Mouse (Mus musculus): ENCODE measurements around the gene Fzd2. TPM values are rescaled to one million over a fixed set of nuclear protein-coding genes. Genes with fewer than 3 reads are reported as not detected.
"Not testable (repeated sequence)": the region's sequence is repeated elsewhere in the genome, so short reads cannot be mapped to it uniquely, and the experiment has no call there.

The Fzd2 gene
- 26.5 and 27.9 TPM in 2 replicates for polyA plus RNA-seq (2016; fragmentation: Nextera tagmentation; extraction: Ambion mirVana)

DNA sequence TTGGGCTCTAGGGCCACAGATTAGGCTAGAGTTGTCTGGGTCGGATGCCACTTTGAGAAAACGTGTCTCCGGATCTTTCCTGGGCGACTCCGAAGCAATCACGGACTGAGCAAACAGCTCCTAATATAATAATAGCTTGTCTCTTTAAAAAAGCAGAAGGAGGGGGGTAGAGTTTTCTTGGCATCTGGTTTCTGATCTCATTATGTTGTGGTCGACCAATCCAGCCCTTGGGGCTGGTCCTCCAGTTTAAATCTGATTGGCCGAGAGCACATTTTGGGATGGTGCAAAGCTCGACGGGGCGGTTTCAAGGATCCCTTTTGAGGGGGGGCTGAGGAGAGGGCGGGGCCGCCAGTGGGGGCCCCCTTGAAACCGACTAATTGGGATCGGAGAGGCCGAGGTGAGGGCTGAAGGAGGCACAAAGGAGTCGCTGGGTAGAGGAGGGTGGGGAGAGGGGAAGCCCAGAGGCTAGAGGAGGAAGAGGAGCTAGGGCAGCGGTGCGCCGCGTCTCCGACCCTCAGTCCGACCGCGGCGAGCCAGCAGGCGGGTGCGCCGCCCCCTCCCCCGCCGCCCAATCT is at the start of gene Fzd2:
Gene Fzd2 (plus strand): TSS at position 387 of the 575 bp plus-strand sequence.
- Histone ChIP-seq H3K27ac (replicated peaks) (peak within 1 kb of the TSS; percentile 97), H3K4me1 (peaks cover 64% of the 10 kb centered on the region), H3K4me3 (peak within 1 kb of the TSS; percentile 75), H3K27me3 (ENCODE audit: low read depth, poor library complexity, severe bottlenecking) (peaks cover 40% of the 10 kb centered on the region), H3K9me3 (replicated peaks) (no peaks in the 10 kb centered on the region), H3K36me3 (peaks cover 5% of the 10 kb centered on the region; the same call in 1 of the 2 replicates)
- WGBS: under 1% methylated on average over 31 of the region's 31 CpGs
- peak; percentile 98 for DNase-seq (ENCODE audit: low spot score)

DNA sequence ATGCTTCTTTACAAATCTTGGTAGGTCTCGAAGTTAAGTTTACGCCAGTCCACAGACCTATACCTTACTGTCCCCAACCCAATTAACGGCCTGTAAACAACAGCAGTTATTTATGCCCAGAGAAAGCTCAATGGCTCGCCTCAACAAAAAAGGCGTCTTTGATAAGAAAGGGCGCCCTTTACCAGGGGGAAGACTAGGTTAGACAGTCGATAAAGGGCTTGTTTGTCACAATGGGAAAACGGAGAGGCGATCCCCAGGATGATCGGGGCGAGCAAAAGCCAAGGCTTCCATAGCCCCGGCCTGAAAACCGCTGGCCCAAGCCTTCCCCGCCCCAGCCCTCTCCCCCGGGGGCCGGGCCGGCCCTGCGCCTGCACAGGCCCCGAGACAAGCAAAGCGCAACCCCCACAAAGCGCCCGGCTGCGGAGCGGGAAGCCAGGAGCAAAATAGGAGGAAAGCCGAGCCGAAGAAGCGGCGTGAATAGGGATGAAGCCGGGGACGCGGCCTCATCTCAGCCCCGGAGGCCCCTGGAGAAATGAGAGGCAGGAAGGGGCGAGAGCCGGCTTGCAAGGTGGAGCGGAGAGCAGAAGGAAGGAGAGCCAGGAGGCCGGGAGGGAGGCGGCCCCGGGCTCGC is 48.7 kb upstream of the Fzd2 start:
- WGBS: under 1% methylated on average over 38 of the region's 39 CpGs
- DNase-seq (ENCODE audit: low spot score): no peak
- peaks cover 11% of the 10 kb centered on the region for H3K36me3 ChIP-seq

DNA sequence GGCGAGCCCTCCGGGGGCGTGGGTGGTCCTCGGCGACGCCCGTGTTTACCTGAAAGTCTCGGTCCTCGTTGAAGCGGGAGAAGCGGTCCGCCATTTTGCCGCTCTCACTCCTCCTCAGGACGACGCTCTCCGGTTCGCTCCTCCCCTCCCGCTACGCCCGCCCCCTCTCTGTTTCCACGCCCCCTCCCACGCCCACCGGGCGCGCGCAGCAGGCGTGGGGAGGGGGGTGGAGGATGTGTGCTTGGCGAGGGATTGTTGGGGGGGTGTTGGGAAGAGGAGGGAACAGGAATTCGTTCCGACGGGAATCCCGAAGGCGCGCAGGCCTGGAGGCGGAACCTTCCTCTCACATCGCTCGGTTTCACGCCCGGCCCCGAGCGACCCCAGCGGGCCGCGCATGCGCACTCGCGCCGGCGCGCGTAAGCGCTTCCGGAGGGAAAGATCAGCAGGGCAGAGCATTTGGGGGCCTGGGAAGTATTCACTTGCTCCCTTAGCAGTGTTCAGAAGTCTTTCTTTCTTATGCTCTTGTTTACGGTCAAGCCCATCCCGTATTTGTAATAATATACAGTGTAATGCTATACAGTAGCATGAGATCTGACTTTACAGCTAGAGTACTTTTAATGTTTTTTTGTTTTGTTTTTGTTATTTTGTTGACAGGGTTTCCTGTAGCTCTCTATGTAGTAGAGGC is 48.0 kb upstream of the Fzd2 start, which contains the start of gene Gpatch8:
Gene Gpatch8 (minus strand): TSS at position 362 of the 685 bp plus-strand sequence.
- DNase-seq (ENCODE audit: low spot score): peak; percentile 98
- H3K27me3 ChIP-seq (ENCODE audit: low read depth, poor library complexity, severe bottlenecking): no peaks in the 10 kb centered on the region
- WGBS: under 1% methylated on average over 54 of the region's 55 CpGs

More for the DNA sequence above, 48.7 kb upstream of the Fzd2 start:
- peak overlapping the region; percentile 100 for H3K4me3 ChIP-seq
- H3K27ac ChIP-seq (replicated peaks): peak overlapping the region; percentile 99
- H3K9me3 ChIP-seq (replicated peaks): no peaks in the 10 kb centered on the region
- H3K4me1 ChIP-seq: peaks cover 41% of the 10 kb centered on the region
- no peaks in the 10 kb centered on the region for H3K27me3 ChIP-seq (ENCODE audit: low read depth, poor library complexity, severe bottlenecking)

DNA sequence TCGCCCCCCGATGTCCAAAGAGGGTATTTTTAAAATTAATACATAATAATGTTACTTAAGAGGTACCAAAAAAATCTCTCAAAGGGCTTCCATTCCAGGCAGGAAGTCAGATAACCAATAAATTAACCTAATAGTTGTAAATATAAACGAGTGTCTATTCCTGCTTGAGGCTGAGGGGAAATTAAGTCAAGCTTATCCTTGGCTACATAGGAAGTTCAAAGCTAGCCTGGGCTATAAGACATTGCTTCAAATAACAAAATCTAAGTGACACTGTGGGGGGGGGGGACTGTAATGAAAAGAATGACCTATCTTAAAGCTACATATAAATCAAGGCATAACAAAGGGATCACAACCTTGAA is 47.5 kb upstream of the Fzd2 start:
- H3K9me3 ChIP-seq (replicated peaks): no peaks in the 10 kb centered on the region
- 25% methylated on average over 3 of the region's 3 CpGs for WGBS
- H3K27ac ChIP-seq (replicated peaks): peak overlapping the region; percentile 99
- DNase-seq (ENCODE audit: low spot score): no peak
- H3K4me3 ChIP-seq: peak overlapping the region; percentile 100
- H3K36me3 ChIP-seq: peaks cover 6% of the 10 kb centered on the region
- H3K4me1 ChIP-seq: peaks cover 38% of the 10 kb centered on the region
- no peaks in the 10 kb centered on the region for H3K27me3 ChIP-seq (ENCODE audit: low read depth, poor library complexity, severe bottlenecking)

More for the DNA sequence above, 48.0 kb upstream of the Fzd2 start, which contains the start of gene Gpatch8:
- peaks cover 38% of the 10 kb centered on the region for H3K4me1 ChIP-seq
- peak within 1 kb of the TSS; percentile 100 for H3K4me3 ChIP-seq
- H3K9me3 ChIP-seq (replicated peaks): no peaks in the 10 kb centered on the region
- H3K36me3 ChIP-seq: peaks cover 8% of the 10 kb centered on the region
- H3K27ac ChIP-seq (replicated peaks): peak within 1 kb of the TSS; percentile 99

DNA sequence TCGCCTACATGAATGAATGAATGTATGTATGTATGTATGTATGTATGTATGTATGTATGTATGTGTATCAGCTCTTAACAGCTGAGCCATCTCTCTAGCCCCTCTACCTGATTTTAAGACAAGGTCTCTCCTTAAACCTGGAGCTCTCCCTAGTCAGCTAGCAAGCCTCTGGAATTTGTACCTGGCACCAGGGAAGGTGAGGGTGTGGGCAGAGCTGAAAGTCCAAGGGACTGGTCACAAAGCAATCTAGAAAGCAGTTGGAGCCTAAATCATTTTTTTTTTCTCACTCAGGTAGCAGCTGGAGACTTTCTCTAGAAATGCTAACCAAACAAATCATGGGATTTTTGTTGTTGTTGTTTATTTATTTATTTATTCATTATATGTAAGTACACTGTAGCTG is 46.8 kb upstream of the Fzd2 start:
- no peak for DNase-seq (ENCODE audit: low spot score)
- no peaks in the 10 kb centered on the region for H3K9me3 ChIP-seq (replicated peaks)
- no peaks in the 10 kb centered on the region for H3K27me3 ChIP-seq (ENCODE audit: low read depth, poor library complexity, severe bottlenecking)
- peaks cover 34% of the 10 kb centered on the region for H3K4me1 ChIP-seq
- H3K36me3 ChIP-seq: no peaks in the 10 kb centered on the region
- no peak overlapping the region for H3K27ac ChIP-seq (replicated peaks)
- no peak overlapping the region for H3K4me3 ChIP-seq
- WGBS: 92% methylated on average over 1 of the region's 1 CpGs

DNA sequence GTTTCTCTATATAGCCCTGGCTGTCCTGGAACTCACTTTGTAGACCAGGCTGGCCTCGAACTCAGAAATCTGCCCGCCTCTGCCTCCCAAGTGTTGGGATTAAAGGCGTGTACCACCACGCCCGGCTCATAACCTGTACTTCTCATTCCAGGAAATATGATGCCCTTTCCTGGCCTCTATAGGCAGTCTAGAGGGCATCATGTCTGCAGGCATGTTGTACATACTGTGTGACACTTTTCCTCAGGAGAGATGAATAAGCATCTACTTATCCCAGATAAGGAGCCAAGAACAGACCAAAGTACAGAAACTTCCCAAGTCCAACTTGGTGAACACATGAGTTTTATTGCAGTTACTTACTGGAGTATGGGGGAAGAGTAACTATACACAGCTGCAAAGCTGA is 45.5 kb upstream of the Fzd2 start:
- Histone ChIP-seq H3K27ac (replicated peaks) (no peak overlapping the region), H3K4me1 (peaks cover 29% of the 10 kb centered on the region), H3K36me3 (no peaks in the 10 kb centered on the region), H3K9me3 (replicated peaks) (no peaks in the 10 kb centered on the region), H3K27me3 (ENCODE audit: low read depth, poor library complexity, severe bottlenecking) (no peaks in the 10 kb centered on the region), H3K4me3 (no peak overlapping the region)
- 84% methylated on average over 5 of the region's 5 CpGs for WGBS
- DNase-seq (ENCODE audit: low spot score): no peak

DNA sequence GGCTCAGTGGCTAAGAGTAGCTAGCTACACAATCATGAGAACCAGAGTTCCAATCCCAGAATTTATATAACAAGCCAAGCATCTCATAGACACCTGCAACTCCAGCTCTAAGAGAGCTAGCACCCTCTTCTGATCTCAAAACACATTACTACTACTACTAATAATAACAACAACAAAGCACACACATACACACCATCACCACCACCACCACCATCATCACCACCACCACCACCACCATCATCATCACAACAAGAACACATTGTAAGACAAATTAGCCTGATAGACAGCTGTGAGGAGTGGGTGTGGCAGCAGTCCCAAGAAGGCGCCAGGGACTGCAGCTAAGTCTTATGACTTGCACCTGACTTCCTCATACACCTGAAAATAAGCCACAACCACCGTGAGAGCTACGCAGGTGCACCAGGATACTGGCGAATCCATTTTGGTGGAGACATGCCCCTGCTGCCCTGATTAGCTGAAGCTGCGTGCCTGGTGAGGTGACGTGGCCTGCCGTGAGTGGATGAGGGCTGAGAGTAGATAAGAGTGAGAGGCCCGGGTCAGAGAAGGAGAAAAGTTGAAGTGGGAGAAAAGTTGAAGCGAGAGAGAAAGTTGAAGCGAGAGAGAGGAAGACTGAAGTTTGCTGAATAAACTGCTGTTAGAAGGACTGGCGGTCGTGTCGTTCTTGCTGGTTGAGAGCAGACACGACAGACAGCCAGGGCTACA is 39.1 kb upstream of the Fzd2 start:
- H3K27ac ChIP-seq (replicated peaks); H3K4me3 ChIP-seq; H3K9me3 ChIP-seq (replicated peaks); H3K36me3 ChIP-seq; H3K4me1 ChIP-seq; H3K27me3 ChIP-seq (ENCODE audit: low read depth, poor library complexity, severe bottlenecking); DNase-seq (ENCODE audit: low spot score): not testable (repeated sequence)
- WGBS: 84% methylated on average over 14 of the region's 14 CpGs

DNA sequence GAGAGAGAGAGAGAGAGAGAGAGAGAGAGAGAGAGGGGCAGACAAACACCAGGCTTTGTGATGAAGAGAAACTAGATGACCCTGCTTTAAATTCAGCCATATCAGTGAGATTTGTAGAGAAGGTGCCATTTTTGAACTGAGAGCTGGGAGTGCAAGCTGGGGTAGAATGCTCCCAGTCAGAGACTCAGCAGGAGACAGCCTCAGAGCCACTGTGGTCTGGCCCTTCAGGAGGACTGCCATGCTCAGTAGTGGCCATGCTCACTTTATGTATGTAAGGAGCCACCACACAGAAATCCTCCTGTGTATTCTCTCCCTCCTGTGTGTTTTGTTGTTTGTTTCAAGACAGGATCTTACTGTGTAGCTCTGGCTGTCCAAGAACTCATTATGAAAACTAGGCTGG is 38.5 kb upstream of the Fzd2 start:
- H3K27me3 ChIP-seq (ENCODE audit: low read depth, poor library complexity, severe bottlenecking): no peaks in the 10 kb centered on the region
- no peaks in the 10 kb centered on the region for H3K36me3 ChIP-seq
- no peaks in the 10 kb centered on the region for H3K4me1 ChIP-seq
- DNase-seq (ENCODE audit: low spot score): no peak
- no peak overlapping the region for H3K4me3 ChIP-seq
- no peak overlapping the region for H3K27ac ChIP-seq (replicated peaks)
- no peaks in the 10 kb centered on the region for H3K9me3 ChIP-seq (replicated peaks)

DNA sequence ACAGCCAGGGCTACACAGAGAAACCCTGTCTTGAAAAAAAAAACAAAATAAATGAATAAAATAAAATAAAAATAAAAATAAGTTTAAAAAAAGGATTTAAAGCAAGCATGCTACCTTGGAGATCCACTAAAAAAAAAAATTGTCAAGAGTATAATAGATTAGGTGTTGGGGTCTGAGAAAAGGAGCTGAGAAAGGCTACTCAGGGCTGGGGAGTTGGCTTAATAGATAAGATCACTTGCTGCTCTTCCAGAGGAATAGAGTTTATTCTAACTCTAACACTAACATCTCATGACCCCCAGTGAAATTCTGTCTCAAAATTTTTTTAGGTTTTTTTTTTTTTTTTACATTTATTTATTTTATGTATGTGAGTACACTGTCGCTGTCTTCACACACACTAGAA is 37.9 kb upstream of the Fzd2 start:
- no peak overlapping the region for H3K4me3 ChIP-seq
- H3K4me1 ChIP-seq: no peaks in the 10 kb centered on the region
- H3K9me3 ChIP-seq (replicated peaks): no peaks in the 10 kb centered on the region
- no peaks in the 10 kb centered on the region for H3K36me3 ChIP-seq
- WGBS: 100% methylated on average over 1 of the region's 1 CpGs
- no peak for DNase-seq (ENCODE audit: low spot score)
- H3K27ac ChIP-seq (replicated peaks): no peak overlapping the region
- H3K27me3 ChIP-seq (ENCODE audit: low read depth, poor library complexity, severe bottlenecking): no peaks in the 10 kb centered on the region

DNA sequence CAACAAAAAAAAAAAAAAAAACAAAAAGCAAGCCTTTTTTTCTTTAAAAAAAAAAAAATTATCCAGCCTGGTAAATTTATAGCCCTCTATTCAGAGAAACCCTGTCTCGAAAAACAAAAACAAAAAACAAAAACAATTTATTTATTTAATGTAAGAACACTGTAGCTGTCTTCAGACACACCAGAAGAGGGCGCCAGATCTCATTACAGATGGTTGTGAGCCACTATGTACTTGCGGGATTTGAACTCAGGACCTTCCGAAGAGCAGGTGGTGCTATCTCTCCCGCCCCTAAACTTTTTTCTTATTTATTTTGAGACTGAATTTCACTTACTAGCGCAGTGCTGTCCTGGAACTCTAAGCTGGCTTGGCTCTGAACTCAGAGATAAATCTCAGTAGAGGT is 37.0 kb upstream of the Fzd2 start:
- no peak overlapping the region for H3K27ac ChIP-seq (replicated peaks)
- no peaks in the 10 kb centered on the region; the same call in 1 of the 2 replicates for H3K27me3 ChIP-seq (ENCODE audit: low read depth, poor library complexity, severe bottlenecking)
- H3K4me1 ChIP-seq: no peaks in the 10 kb centered on the region
- no peak for DNase-seq (ENCODE audit: low spot score)
- H3K36me3 ChIP-seq: no peaks in the 10 kb centered on the region
- 88% methylated on average over 6 of the region's 6 CpGs for WGBS
- no peaks in the 10 kb centered on the region for H3K9me3 ChIP-seq (replicated peaks)
- H3K4me3 ChIP-seq: no peak overlapping the region

DNA sequence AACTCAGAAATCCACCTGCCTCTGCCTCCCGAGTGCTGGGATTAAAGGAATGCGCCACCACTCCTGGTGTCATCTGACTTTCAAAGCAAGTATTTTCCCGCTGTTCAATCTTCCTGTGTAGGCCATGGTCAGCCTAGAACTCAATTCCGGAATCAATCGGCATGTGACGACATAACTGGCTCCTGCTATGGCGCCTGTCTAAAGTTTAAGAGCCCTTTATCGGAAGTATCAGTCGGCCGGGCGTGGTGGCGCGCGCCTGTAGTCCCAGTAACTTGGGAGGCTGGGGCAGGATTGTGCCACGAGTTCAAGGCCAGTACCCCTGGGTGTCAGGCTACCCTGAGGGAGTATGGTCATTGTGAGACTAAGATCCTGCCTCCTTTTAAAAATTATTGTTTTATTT is 36.5 kb upstream of the Fzd2 start:
- no peaks in the 10 kb centered on the region for H3K36me3 ChIP-seq
- H3K4me1 ChIP-seq: no peaks in the 10 kb centered on the region
- no peaks in the 10 kb centered on the region; the same call in 1 of the 2 replicates for H3K27me3 ChIP-seq (ENCODE audit: low read depth, poor library complexity, severe bottlenecking)
- no peaks in the 10 kb centered on the region for H3K9me3 ChIP-seq (replicated peaks)
- H3K4me3 ChIP-seq: no peak overlapping the region
- no peak overlapping the region for H3K27ac ChIP-seq (replicated peaks)
- no peak for DNase-seq (ENCODE audit: low spot score)
- WGBS: 94% methylated on average over 15 of the region's 15 CpGs

DNA sequence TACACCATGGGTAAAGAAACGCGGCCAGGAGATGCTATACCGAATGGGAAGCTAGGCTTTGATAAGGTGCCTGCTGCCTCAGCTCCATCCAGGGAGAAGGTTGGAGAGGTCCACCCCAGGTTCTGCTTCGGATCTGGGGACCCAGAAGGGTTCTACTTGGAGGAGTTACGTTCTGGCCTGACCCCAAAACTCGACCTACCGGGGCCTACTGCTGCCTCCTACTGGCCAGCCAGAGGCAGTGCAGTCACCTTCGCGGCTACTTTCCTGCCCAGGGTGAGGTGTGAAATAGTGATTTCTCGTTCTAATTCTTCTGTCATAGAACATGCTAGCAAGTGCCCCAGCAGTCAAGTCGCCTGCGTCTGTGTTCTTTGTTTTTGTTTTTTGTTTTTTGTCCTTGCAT is 36.0 kb upstream of the Fzd2 start:
- DNase-seq (ENCODE audit: low spot score): no peak
- Histone ChIP-seq H3K27me3 (ENCODE audit: low read depth, poor library complexity, severe bottlenecking) (no peaks in the 10 kb centered on the region; the same call in 1 of the 2 replicates), H3K4me1 (peaks cover 4% of the 10 kb centered on the region), H3K27ac (replicated peaks) (no peak overlapping the region), H3K4me3 (no peak overlapping the region), H3K36me3 (no peaks in the 10 kb centered on the region), H3K9me3 (replicated peaks) (no peaks in the 10 kb centered on the region)
- WGBS: 79% methylated on average over 12 of the region's 12 CpGs

Data from midbrain, embryonic 10.5 days (tissue).